Mouse (Mus musculus) midbrain, postnatal 0 days (tissue): ENCODE measurements at regions not wholly inside any gene's neighbourhood (a gene's known extent, or its start where the extent isn't known, plus 50 kb on each side); places are given as distances from the start of the nearest gene placed in this dataset.

ENCODE experiments used
- ATAC-seq: fragments of 200-750 bp; cut with Nextera tagmentation; 2 replicates; pipeline ENCODE4 v1.8.0; 2017; ENCODE audit warnings: moderate number of reproducible peaks, mild to moderate bottlenecking, moderate TSS enrichment, moderate library complexity; ENCODE audit not compliant: low FRiP score
- DNase-seq: peaks from one replicate; pipeline ENCODE4 v3.0.0-alpha.2; 2015; ENCODE audit warnings: low spot score
- H3K27ac ChIP-seq: fragments of 300-500 bp; sonication (generic); 2 replicates; pipeline ENCODE4 v1.5.1; 2014; ENCODE audit warnings: low read depth, mild to moderate bottlenecking, low read length, mixed read lengths
- H3K27me3 ChIP-seq: fragments of 300-500 bp; sonication (generic); 2 replicates; pipeline ENCODE4 v1.6.1; 2014; ENCODE audit warnings: low read length, control low read depth, mixed read lengths; ENCODE audit not compliant: insufficient read depth
- H3K36me3 ChIP-seq: fragments of 300-500 bp; sonication (generic); 2 replicates; pipeline ENCODE4 v1.6.1; 2014; ENCODE audit warnings: low read length, control low read depth, mixed read lengths; ENCODE audit not compliant: insufficient read depth
- H3K4me1 ChIP-seq: fragments of 300-500 bp; sonication (generic); 2 replicates; pipeline ENCODE4 v1.6.1; 2014; ENCODE audit warnings: mild to moderate bottlenecking, control low read depth, antibody characterized with exemption, low read length, mixed read lengths; ENCODE audit not compliant: insufficient read depth
- H3K4me2 ChIP-seq: fragments of 300-500 bp; sonication (generic); 2 replicates; pipeline ENCODE4 v1.6.1; 2014; ENCODE audit warnings: low read depth, mild to moderate bottlenecking, low read length, mixed read lengths; ENCODE audit not compliant: poor library complexity, severe bottlenecking
- H3K4me3 ChIP-seq: fragments of 300-500 bp; sonication (generic); 2 replicates; pipeline ENCODE4 v1.5.1; 2014; ENCODE audit warnings: low read depth, mild to moderate bottlenecking, low read length, moderate library complexity
- H3K9ac ChIP-seq: fragments of 300-500 bp; sonication (generic); replicated peaks from 2 replicates; pipeline ENCODE4 v1.6.1; 2014; ENCODE audit warnings: mild to moderate bottlenecking, low read length, moderate library complexity, mixed read lengths; ENCODE audit not compliant: poor library complexity, severe bottlenecking
- H3K9me3 ChIP-seq: fragments of 300-500 bp; sonication (generic); 2 replicates; pipeline ENCODE4 v1.6.1; 2016; ENCODE audit warnings: low read length, control low read depth
- CTCF ChIP-seq: IDR thresholded peaks from 2 replicates; pipeline ENCODE4 v1.5.1; 2016; ENCODE audit warnings: antibody characterized with exemption, mild to moderate bottlenecking
- WGBS: fragments of 180-500 bp; shearing (Covaris S2); extraction: QIAGEN DNeasy Blood & Tissue Kit; methylation state at CpG from one replicate; pipeline ENCODE4 v1.1.7; 2014; 5-methylcytosine and 5-hydroxymethylcytosine counted together

GRCm38 (mm10) chr14:100924880-100925279 is 275.2 kb downstream of the Prr30 start:
- no peak for TF ChIP-seq CTCF
- H3K4me1 ChIP-seq: no peaks in the 10 kb centered on the region
- H3K9me3 ChIP-seq: no peaks in the 10 kb centered on the region
- no peaks in the 10 kb centered on the region for H3K27me3 ChIP-seq
- H3K27ac ChIP-seq: no peak overlapping the region
- H3K4me3 ChIP-seq: no peak overlapping the region
- H3K4me2 ChIP-seq: no peak overlapping the region
- ATAC-seq (no peak), DNase-seq (no peak)
- WGBS: 92% methylated on average over 6 of the region's 6 CpGs
- H3K36me3 ChIP-seq: no peaks in the 10 kb centered on the region
- H3K9ac ChIP-seq: no peak overlapping the region

- Histone ChIP-seq H3K4me3 (no peak overlapping the region), H3K27me3 (no peaks in the 10 kb centered on the region), H3K4me2 (no peak overlapping the region), H3K9me3 (no peaks in the 10 kb centered on the region), H3K27ac (no peak overlapping the region), H3K4me1 (no peaks in the 10 kb centered on the region), H3K36me3 (no peaks in the 10 kb centered on the region), H3K9ac (no peak overlapping the region)
- ATAC-seq (no peak), DNase-seq (no peak)
- WGBS: 54% methylated on average over 2 of the region's 2 CpGs
- TF ChIP-seq CTCF: no peak
These were observed 299.9 kb downstream of the Prr30 start for GRCm38 (mm10) chr14:100900221-100900620.

GRCm38 (mm10) chr14:100899074-100899473 is 301.1 kb downstream of the Prr30 start:
- no peak for ATAC-seq
- H3K9ac ChIP-seq: no peak overlapping the region
- 87% methylated on average over 3 of the region's 3 CpGs for WGBS

GRCm38 (mm10) chr14:100889163-100890157 is 310.7 kb downstream of the Prr30 start:
- no peak for TF ChIP-seq CTCF
- no peaks in the 10 kb centered on the region for H3K9me3 ChIP-seq
- no peaks in the 10 kb centered on the region for H3K27me3 ChIP-seq
- H3K4me3 ChIP-seq: no peak overlapping the region
- H3K9ac ChIP-seq: no peak overlapping the region
- no peaks in the 10 kb centered on the region for H3K4me1 ChIP-seq
- H3K36me3 ChIP-seq: no peaks in the 10 kb centered on the region
- no peak overlapping the region for H3K4me2 ChIP-seq
- no peak overlapping the region for H3K27ac ChIP-seq
- no peak for ATAC-seq
- WGBS: 64% methylated on average over 18 of the region's 18 CpGs
- DNase-seq: no peak

More at GRCm38 (mm10) chr14:100899074-100899473, 301.1 kb downstream of the Prr30 start:
- Histone ChIP-seq H3K27me3 (no peaks in the 10 kb centered on the region), H3K27ac (no peak overlapping the region), H3K4me1 (no peaks in the 10 kb centered on the region), H3K9me3 (no peaks in the 10 kb centered on the region), H3K36me3 (no peaks in the 10 kb centered on the region), H3K4me2 (no peak overlapping the region), H3K4me3 (no peak overlapping the region)
- DNase-seq: no peak
- TF ChIP-seq CTCF: no peak

GRCm38 (mm10) chr14:100883115-100883514 is 317.0 kb downstream of the Prr30 start:
- 68% methylated on average over 1 of the region's 1 CpGs for WGBS
- H3K9me3 ChIP-seq: no peaks in the 10 kb centered on the region
- no peak overlapping the region for H3K4me2 ChIP-seq
- H3K4me1 ChIP-seq: no peaks in the 10 kb centered on the region
- no peak overlapping the region for H3K4me3 ChIP-seq
- no peak for ATAC-seq
- no peak overlapping the region for H3K27ac ChIP-seq
- no peaks in the 10 kb centered on the region for H3K27me3 ChIP-seq
- TF ChIP-seq CTCF: no peak
- H3K36me3 ChIP-seq: no peaks in the 10 kb centered on the region
- H3K9ac ChIP-seq: no peak overlapping the region
- no peak for DNase-seq

GRCm38 (mm10) chr14:100880103-100880502 is 320.0 kb downstream of the Prr30 start:
- Histone ChIP-seq H3K9me3 (no peaks in the 10 kb centered on the region), H3K36me3 (no peaks in the 10 kb centered on the region), H3K9ac (no peak overlapping the region), H3K4me1 (no peaks in the 10 kb centered on the region), H3K4me2 (no peak overlapping the region), H3K4me3 (no peak overlapping the region), H3K27ac (no peak overlapping the region), H3K27me3 (no peaks in the 10 kb centered on the region)
- DNase-seq: no peak
- 65% methylated on average over 2 of the region's 2 CpGs for WGBS
- ATAC-seq: no peak
- no peak for TF ChIP-seq CTCF
